Mouse (Mus musculus): ENCODE results near the gene Sfrp2.

Gene Sfrp2

DNA sequence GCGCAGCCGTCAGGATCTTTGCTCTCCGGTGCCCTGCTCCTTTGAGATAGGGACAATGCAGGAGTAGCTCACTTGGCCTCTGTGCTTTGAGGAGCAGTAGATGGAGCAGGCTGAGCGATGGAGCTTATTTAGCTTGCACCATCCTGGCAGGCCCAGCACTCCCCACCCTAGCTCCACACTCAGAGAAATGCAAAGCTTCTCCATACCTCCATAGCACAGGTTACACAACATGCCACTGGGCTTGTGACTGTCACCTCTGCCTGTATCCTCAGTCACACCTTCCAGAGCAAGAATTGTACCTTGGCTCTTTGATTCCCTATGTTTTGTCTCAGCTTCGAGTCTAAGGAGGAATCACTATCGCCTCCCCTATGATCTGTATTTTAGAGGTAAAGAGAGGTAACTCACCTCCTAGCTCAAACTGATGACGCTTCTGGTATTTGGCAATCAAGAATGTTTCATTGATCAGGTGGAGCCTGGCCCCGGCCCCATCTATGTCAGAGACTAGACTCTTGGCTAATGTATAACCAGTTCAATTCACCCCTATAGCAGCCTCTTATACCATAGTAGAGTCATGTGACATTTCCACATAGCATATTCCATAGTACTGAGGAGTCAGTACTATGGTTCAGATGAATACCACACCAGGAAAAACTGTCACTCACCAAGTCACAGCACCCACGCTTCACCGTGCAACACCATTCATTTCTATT lies 5.2 kb downstream of the Sfrp2 start:
- no peak for DNase-seq (ENCODE audit: low read depth, low spot score)

DNA sequence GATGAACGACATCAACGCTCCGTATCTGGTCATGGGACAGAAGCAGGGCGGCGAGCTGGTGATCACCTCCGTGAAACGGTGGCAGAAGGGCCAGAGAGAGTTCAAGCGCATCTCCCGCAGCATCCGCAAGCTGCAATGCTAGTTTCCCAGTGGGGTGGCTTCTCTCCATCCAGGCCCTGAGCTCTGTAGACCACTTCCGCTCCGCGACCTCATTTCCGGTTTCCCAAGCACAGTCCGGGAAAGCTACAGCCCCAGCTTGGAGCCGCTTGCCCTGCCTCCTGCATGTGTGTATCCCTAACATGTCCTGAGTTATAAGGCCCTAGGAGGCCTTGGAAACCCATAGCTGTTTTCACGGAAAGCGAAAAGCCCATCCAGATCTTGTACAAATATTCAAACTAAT lies 7.2 kb downstream of the Sfrp2 start:
- no peak for DNase-seq (ENCODE audit: low read depth, low spot score)

DNA sequence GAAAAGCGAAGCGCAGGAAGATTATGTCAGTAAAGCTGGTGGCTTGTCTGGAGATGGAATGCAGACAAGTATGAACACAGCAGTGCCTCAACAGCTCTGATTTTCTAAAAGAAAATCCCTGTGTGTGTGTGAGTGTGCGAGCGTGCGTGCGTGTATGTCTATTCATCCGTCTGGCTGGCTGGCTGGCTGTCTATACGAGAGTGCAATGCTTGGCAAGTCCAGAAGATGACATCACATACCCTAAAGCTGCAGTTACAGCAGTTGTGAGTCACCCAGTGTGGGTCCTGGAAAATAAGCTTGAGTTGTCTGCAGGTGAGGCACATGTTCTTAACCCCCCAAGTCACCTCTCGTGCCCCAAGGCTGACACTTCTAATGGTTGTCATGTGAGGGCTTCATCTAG lies 9.3 kb downstream of the Sfrp2 start:
- DNase-seq (ENCODE audit: low read depth, low spot score): no peak

DNA sequence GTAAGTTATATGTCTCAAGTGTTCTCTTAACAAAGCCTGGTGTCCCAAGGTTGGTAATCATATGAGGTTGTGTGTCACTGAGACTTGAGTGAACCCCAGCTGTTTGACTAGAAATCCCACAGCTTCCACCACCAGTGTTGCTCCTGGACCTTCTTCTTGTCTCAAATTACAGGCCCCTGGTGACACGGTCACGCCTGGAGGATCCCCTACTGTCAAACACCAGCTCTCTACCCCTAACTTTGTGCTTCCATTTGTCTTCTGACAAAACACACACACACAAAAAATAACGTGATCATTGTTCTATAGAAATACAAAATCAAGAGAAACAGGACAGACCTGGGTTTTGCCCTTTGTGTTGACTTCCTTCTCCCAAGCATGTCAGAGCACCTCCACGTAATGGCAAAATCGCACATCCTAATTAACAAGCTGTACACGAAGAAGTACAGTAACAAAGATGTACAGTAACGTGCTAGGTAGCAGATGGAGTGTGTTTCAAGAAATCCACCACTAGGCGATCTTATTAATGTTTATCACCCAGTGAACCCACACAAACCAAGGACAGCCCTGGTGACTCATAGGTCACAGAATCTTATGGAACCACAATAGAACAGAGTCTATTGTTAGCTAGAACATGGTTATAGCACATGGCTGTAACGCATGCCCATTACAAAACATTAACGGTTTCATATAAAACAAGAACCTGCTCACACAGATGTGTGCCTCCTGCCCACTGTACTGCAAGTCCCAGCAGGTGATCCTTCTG lies 15.5 kb downstream of the Sfrp2 start:
- DNase-seq (ENCODE audit: low read depth, low spot score): no peak

DNA sequence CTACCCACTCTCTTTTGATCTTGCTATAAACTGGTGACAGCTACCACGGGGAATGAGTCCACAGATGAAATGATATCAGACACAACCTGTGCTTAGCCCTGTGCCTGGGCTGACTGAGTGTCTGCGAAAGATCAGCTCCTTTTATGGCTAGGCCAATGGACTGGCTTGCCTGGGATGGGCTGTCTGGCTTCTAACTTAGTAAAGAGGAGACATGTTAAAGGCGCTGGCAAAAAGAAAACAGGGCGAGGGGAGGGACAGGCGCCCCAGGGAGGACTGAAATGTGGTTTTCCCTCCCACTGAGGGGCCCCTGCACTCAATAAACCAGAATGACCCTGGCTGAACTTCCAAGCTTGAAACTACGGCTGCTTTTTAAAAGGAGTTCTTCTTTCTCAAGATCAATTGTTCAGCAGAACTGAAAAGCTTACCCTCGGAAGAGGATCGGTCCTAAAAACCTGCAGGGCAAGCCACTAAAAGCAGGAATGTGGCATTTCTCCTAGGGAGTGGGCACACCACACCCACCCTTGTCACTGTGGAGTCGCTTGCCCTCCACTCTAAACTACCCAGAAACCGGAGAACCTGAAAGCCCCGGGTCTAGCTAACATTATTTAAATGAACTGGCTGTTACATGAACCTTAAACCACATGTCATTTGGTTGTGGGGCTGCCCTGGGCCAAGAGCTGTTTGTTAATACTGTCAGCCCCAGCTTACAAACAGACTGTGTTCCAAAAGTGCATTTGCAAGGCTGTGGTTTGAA lies 17.8 kb downstream of the Sfrp2 start:
- no peak for DNase-seq (ENCODE audit: low read depth, low spot score)

DNA sequence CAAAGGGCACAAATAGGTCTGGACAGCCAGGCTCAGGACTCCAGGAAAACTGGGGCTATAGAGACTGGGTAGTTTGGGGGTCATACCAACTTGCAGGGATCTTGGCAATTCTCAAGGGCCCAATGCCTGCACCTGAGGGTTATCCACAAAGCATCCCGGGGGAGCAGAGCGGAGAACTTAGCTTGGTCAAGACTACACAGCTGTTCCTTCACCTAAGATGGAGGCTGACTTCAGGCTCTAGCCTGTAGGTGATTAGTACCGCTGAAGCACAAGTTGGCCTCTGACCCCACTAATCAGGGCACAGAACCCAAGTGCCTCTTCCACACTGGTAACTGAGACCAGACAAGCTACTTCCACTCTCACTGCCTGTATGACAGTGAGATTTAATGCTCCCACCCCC lies 18.6 kb downstream of the Sfrp2 start:
- DNase-seq (ENCODE audit: low read depth, low spot score): no peak

DNA sequence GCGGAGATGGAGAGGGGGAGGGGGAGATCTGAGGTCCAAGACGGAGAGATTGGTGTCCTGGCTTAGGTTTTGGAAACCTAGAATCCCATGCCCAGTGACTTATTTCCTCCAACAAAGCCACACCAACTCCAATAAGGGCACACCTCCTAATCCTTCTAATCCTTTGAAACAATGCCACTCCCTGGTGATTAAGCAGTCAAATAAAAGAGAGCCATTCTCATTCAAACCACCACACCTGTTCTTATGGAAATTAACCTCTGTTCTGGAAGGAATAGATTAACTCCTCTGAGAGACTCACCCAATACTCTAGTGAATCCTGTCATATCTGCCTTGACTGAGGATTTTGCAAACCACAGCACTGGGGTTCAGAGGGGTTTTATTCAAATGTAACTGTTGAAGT lies 21.0 kb downstream of the Sfrp2 start:
- no peak for DNase-seq (ENCODE audit: low read depth, low spot score)

DNA sequence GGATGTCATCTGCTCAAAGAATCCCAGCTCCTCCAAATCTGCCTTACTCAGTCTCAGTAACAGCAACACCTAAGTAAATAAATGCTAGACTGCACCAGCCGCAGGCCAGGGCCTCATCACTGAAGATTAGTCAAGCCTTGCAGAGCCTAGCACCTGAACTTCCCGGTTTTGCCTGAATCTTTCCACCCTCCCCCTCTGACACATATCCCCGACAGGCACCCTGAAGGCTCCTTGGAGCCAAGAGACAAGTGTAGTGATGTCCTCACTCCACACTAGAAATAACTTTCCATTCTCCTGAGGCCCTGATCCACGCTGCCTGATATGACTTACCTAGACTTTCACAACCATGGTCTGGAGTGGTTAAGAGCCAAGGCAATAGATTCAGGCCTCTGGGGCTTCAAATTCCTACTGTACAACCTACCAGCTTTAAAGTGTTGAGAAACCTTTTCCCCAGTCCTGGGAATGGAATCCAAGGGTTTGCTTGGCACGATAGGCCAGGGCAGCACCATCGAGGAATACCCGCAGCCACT lies 21.7 kb downstream of the Sfrp2 start:
- DNase-seq (ENCODE audit: low read depth, low spot score): no peak

DNA sequence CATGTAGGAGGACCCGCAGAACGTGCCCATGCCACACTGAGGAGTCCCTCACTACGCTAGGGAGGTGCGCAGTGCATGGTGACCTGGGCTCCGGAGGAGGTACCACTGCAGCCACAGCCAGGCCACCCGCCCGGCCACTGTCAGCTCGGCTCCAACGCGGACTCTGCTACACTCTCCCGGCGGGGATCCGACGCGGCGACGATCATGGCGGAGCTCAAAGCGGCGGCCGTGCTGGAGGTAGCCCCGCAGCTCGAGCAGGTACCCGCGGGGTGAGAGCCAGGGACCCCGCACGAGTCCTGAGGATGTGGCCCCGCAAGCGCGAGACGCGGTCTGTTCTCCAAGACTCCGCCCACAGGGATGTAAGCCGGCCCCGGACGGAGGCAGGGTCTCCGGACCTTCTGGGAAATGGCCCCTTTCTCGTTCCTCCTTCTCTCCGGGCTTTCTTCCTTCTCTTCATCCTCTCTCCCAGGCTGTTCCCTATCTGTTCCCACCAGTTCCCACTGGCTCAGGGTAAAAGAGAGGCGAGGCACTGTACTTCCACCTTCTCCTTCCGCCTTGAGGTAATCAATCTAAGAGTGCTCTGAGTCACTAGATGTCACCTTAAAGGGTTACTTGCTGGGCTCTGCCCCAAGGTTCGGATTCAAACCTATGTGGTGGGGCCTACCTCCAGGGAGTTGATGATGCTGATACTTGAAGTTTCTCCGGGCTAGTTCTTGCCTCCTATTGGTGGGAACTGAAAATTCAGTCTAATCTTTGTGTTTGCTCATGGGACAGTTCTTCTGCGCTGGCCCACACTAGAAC lies 23.7 kb downstream of the Sfrp2 start:
- DNase-seq (ENCODE audit: low read depth, low spot score): no peak

DNA sequence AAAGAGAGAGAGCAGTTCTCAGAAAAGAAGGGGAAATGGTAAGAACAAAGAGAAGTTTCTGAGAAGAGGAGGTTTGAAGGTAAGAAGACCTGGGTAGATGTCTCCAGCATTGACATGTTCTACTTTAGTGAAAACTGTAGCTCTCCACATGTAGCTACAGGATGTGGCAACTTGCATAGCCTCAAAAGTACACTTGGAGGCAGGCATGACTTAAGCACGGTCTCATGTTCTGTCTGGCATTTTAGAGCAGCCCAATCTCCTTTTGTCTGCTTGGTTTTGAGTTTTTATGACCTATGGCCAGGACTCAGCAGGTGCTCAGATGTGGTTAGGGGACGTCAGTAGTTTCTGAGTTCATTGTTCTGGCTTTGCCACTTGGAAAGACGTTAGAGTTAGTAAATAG lies 25.3 kb downstream of the Sfrp2 start:
- no peak for DNase-seq (ENCODE audit: low read depth, low spot score)

DNA sequence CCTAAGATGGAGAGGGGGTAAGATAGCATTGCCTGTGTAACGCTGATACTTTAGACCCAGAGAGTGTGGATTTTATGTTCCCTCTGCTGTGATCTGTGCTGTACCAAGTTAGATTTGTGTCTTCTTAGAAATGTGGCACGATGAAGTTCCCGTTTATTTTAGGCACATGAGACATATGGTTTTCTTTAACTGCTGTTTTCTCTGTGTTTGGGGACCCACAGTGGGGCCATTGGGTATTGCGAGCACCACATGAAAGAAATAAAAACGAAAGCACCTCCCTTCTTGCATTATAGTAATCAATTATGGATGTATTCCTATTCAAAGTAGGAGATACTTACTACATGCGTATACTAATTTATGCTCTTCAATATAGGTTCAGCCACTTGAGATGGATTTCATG lies 31.0 kb downstream of the Sfrp2 start:
- no peak for DNase-seq (ENCODE audit: low read depth, low spot score)

DNA sequence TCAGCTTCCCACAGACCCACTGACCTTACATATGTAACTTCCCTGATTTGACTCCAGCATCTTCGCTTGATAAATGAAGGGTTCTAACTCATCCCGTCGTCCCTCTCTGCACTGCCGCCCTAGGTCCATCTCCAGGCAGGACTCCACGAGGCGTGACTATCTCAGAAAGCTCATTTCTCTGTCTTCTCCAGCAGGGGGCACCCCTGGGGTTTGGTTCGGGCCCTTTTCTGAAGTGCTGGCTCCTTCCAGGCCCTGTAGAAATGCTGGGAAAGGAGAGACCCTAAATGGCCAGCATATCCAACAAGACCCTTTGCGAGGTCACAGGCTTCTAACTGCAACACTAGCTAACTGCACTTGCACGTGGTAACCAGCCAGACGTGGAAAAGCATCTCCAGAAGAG lies 31.7 kb downstream of the Sfrp2 start:
- no peak for DNase-seq (ENCODE audit: low read depth, low spot score)

DNA sequence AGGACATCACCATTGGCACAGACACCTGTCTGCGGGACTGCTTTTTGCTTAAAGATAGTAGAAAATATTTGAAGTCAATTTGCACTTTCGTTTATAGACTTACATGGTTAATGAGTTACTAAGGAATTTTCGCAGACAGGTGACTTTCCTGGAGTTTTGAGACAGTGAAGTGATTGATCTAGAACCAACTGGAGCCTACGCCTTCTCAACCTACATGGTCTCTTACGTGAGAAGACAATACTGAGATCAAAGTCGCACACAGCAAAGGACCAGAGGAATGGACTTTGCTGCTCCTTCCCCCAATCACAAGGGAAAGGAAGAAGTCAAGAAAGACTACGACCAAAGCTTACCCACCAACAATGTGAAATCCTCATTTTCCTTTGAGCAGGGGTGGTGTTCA lies 33.4 kb downstream of the Sfrp2 start:
- DNase-seq (ENCODE audit: low read depth, low spot score): no peak

DNA sequence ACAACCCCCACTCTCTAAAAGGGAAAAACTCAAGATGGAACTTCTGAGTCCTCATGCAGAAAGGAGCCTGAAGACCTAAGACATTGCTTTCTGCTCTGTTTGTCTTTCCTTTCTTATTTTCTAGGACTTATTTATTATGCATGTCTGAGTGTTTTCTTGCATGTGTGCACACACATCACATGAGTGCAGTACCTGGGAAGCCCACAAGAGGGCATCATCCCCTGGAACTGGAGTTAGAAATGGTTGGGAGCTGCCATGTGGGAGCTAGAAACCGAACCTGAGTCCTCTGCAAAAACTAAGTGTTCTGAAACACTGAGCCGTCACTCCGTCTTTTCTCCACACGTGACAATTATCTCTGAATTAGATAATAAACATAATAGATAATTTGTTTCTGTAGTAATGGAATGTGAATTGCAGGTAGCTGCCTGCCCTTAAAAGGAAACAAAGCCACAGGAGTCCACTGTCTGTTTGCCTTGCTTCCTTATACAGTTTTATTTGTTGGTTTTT lies 35.6 kb downstream of the Sfrp2 start:
- DNase-seq (ENCODE audit: low read depth, low spot score): peak; percentile 13

DNA sequence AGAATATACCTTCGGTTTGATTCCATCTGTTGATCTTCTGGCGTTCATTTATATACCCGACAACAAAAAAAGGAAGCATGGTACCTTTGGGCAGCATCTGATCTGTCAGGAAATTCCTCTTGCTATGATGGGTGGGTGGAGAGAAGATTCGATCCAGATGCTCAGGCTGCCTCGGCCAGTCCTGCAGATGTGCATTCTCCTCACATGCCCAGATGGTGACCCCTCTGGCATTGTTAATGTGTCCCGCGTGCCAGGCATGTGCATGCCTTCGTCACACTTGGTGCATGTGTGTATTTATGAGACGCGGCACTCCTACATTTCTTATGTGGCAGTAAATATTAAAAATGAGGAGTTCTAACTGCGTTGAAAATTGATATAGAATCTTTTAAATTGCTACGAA lies 42.4 kb downstream of the Sfrp2 start:
- DNase-seq (ENCODE audit: low read depth, low spot score): no peak

DNA sequence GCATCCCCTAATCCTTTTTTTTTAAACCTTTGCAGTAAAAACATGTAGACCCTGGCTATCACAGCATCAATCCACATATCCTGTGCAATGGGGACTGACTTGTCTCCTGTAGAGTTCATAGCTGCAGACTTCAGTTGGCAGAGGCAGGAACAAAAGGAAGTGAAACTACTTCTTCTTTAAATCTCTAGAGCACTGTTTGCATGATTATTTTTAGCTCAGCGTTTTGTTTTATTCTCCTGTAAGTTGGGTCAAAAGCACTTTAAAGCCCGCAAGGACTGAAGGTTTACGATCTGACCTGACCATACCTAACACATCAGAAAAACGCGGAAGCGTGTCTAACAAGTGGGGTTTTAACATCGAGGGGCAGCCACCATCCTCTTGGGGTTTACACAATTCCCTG lies 45.9 kb downstream of the Sfrp2 start:
- no peak for DNase-seq (ENCODE audit: low read depth, low spot score)

DNA sequence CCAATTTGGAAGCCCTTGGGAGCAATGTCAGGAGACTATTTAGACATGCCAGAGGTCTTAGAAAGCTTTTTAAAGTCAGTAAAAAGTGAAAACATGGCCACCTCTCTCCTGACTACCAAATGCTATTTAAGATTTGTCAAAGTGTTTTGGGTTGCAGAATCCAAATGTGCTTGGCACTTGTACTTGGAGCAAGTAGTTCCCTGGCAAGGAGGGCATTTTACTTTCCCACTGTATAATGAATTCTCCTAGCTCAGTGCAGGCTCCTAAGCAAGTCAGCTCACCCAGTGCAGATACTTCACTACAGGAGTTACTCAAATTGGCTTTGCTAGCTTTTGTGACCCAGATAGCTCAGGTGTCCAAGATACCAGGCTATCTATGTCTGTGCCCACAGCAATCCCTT lies 46.7 kb downstream of the Sfrp2 start:
- DNase-seq (ENCODE audit: low read depth, low spot score): no peak

DNA sequence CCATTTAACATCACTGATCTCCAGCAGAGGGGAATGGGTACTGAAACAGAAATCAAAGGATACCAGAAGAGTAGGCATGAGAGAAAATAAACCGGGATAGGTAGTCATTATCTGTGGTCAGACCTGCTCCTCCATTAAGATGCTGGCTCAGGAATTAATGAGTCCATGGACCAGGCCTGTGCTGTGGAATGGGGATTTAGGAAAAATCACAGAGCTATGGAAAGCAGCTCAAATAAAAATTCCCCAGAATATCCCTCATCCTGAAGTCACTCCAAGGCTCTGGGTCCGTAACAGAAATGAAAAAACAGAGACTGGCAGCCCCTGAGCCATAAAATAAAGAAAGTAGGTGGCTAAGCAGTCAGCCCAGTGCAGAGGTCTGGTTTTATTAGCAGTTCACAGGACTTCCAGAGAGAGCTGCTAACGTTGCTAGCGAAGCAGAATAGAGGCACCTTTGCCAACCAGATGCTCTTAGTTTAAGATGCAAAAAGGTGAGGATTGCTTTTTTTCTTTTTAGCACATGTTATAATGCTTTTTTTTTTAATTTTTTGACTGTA lies 50.3 kb downstream of the Sfrp2 start:
- DNase-seq (ENCODE audit: low read depth, low spot score): no peak

DNA sequence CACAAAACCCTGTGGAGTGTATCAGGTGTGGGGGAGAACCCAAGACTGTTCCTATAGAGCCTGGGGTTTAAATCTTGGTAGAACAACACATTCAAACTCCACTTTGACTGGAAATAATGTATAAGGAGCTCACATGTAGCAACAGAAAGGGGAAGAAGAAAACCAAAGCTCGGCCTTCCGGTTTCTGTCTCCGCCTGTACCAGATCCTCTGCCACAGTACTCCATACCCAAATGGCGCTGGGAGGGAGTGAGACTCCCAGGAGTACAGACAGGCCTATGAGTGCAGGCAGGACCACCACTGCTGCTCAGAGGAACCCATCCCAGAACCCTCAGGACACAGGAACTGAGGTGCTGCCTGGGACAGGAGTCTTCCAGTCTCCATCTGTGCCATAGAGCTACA lies 57.7 kb downstream of the Sfrp2 start:
- no peak for DNase-seq (ENCODE audit: low read depth, low spot score)
